Mouse (Mus musculus) lung, adult 2 months (tissue): ENCODE measurements around the gene Olfr527. TPM values are rescaled to one million over a fixed set of nuclear protein-coding genes. Genes with fewer than 3 reads are reported as not detected.

Experiments
- DNase-seq: peaks from one replicate; pipeline ENCODE4 v3.0.0; 2022
- H3K4me1 ChIP-seq: fragments of 200-500 bp; 2 replicates; pipeline ENCODE4 v1.6.1; 2011; ENCODE audit warnings: low read length; ENCODE audit not compliant: control insufficient read depth, insufficient read depth
- H3K4me3 ChIP-seq: fragments of 200-500 bp; replicated peaks from 2 replicates; pipeline ENCODE3; 2011; ENCODE audit warnings: low read depth, mild to moderate bottlenecking, control low read depth, low read length; ENCODE audit errors: extremely low read depth
- CTCF ChIP-seq: fragments of 200-500 bp; IDR thresholded peaks from 2 replicates; pipeline ENCODE4 v1.5.1; 2011; ENCODE audit warnings: mild to moderate bottlenecking, low read length, control low read depth; ENCODE audit not compliant: insufficient read depth
- POLR2A ChIP-seq: fragments of 200-500 bp; IDR thresholded peaks from 2 replicates; pipeline ENCODE4 v1.6.1; 2011; ENCODE audit warnings: low read depth, mild to moderate bottlenecking, control low read depth, low read length, borderline replicate concordance; ENCODE audit errors: extremely low read depth
- whole genome bisulfite sequencing: fragments of 180-500 bp; shearing (Covaris S2); methylation state at CpG from one replicate; pipeline ENCODE4 v1.1.7; 2018; 5-methylcytosine and 5-hydroxymethylcytosine counted together
- polyA plus RNA-seq: library from polyadenylated mRNA; depleted of rRNA; stranded (reverse); fragments of >200 nt; gene quantifications from 2 replicates; pipeline ENCODE4 v1.2.3, GENCODE M21; 2012; rRNA removed

Olfr527 gene
- polyA plus RNA-seq, 1 experiment = not detected

- no peak for DNase-seq
- 40% methylated on average over 1 of the region's 1 CpGs for WGBS
- H3K4me3 ChIP-seq = no peak within 1 kb of the TSS
- no peak for TF ChIP-seq CTCF
- TF ChIP-seq POLR2A = no peak
- H3K4me1 ChIP-seq = no peaks in the 10 kb centered on the region
Measured at GRCm38 (mm10) chr7:140376231-140376630, 42.4 kb downstream of the Olfr527 start, which contains the start of gene Olfr530. Gene Olfr530 (minus strand): TSS chr7:140376331.

- no peak overlapping the region for H3K4me3 ChIP-seq
- no peaks in the 10 kb centered on the region for H3K4me1 ChIP-seq
- WGBS = 89% methylated on average over 2 of the region's 2 CpGs
- TF ChIP-seq POLR2A (no peak), CTCF (no peak)
- DNase-seq = no peak
Measured at GRCm38 (mm10) chr7:140376911-140377310, 43.1 kb downstream of the Olfr527 start.

Other genes with a start within 250 kb of the Olfr527 start
- not detected in 2 replicates for gene Prap1, start 240.6 kb upstream of the Olfr527 start, polyA plus RNA-seq
- gene Fuom, start 231.6 kb upstream of the Olfr527 start, polyA plus RNA-seq = 20.4 and 27.3 TPM in 2 replicates
- gene Paox, start 218.2 kb upstream of the Olfr527 start, polyA plus RNA-seq = 6.7 and 11.2 TPM in 2 replicates
- 62.4 and 71.8 TPM in 2 replicates for gene Echs1, start 217.5 kb upstream of the Olfr527 start, polyA plus RNA-seq
- 14.7 and 18.2 TPM in 2 replicates for gene Mtg1, start 196.5 kb upstream of the Olfr527 start, polyA plus RNA-seq
- 0.25 and 0.27 TPM in 2 replicates for gene Sprn, start 179.1 kb upstream of the Olfr527 start, polyA plus RNA-seq
- not detected in 2 replicates for gene Olfr522, start 169.3 kb upstream of the Olfr527 start, polyA plus RNA-seq
- gene Olfr523, start 160.8 kb upstream of the Olfr527 start, polyA plus RNA-seq = not detected in 2 replicates
- gene Olfr524, start 128.1 kb upstream of the Olfr527 start, polyA plus RNA-seq = not detected in 2 replicates
- gene Cd163l1, start 115.8 kb upstream of the Olfr527 start, polyA plus RNA-seq = 1.7 and 2.8 TPM in 2 replicates
- 0.58 and 0.78 TPM in 2 replicates for gene 5830411N06Rik, start 86.7 kb upstream of the Olfr527 start, polyA plus RNA-seq
- not detected in 2 replicates for gene Olfr525, start 13.2 kb upstream of the Olfr527 start, polyA plus RNA-seq
- gene Olfr60, start 27.7 kb downstream of the Olfr527 start, polyA plus RNA-seq = 0.32 TPM in 1 of 2 replicates, not detected in the other
- gene Olfr530, start 42.3 kb downstream of the Olfr527 start, polyA plus RNA-seq = not detected in 2 replicates
- gene Olfr531, start 68.9 kb downstream of the Olfr527 start, polyA plus RNA-seq = not detected in 2 replicates
- not detected in 2 replicates for gene Olfr532, start 87.6 kb downstream of the Olfr527 start, polyA plus RNA-seq
- not detected in 2 replicates for gene Olfr533, start 129.4 kb downstream of the Olfr527 start, polyA plus RNA-seq
- gene Olfr535, start 150.2 kb downstream of the Olfr527 start, polyA plus RNA-seq = not detected in 2 replicates
- not detected in 2 replicates for gene Olfr536, start 173.4 kb downstream of the Olfr527 start, polyA plus RNA-seq
- not detected in 2 replicates for gene Olfr538, start 233.9 kb downstream of the Olfr527 start, polyA plus RNA-seq